Mouse (Mus musculus): ENCODE results near the gene Usp12. TPM values are rescaled to one million over a fixed set of nuclear protein-coding genes. Genes with fewer than 3 reads are reported as not detected.

Gene Usp12
- total RNA-seq, 2 experiments from 2014 or later, result 59.6 to 60.6 TPM

- no peak for DNase-seq (ENCODE audit: low spot score in 2 of 2)
Observed at GRCm38 (mm10) chr5:146700099-146700498, 94.7 kb downstream of the Usp12 start.

DNA sequence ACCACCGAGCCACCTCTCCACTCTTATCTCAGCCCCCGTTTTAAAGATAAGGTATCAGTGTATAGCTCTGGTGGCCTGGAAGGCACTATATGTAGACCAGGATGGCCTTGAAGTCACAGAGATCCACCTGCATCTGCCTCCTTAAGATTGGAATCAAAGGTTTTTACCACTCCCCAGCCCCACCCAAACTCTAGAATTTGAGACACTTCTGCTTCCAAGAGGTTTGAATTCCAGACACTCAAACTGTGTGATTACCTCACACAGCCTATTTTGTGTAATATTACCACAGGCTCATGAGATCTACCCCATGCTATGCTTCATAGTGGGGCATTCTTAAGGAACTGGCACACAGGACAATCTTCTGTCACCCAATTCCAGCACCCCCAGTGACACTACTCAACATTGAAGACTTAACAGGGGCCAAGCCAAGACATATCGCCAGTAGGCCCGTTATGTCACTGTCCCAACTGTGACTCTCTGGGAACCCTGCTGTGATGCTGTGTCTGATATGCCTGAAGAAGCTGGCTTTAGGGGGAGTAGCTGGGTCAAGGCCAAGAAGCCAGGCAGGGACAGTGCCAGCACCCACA is 95.3 kb downstream of the Usp12 start:
- DNase-seq (ENCODE audit: low spot score in 2 of 2), result no peak

DNA sequence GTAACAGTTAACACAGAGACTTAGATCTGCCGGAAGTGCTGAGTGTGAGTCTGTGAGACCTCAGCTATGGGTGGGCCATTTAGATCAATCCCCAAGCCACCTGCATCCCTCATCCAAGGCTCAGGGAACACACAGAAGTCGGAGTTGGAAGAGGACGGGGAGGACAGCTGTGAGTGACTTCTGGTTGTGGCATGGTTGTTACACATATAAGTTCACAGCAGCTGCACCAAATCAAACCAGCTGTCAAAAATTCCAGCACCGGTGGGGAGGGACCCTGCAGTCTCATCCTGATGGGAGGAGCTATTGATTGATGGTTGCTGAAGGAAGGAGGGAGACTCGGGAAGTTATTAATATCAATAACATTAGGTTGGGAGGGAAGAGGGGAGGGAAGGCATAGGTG is 99.3 kb downstream of the Usp12 start:
- no peak for DNase-seq (ENCODE audit: low spot score in 2 of 2)

DNA sequence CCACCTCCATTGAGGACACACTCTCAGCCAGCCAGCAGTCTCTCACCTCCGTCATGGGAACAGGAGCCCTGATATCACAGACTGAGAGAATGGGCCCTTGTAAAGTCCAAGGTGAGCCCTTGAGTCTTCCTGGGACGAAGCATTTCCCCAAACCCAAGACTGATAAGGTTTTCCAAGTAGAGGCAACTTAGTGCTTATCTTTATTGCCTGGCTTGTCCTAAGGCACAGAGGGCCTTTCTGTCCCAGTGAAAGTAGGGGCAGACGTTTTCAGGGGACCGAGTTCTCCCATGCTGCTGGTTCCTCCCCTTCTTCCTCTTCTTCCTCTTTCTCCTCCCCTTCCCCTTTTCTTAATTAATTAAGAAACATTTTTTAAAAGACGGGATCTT is 101.8 kb downstream of the Usp12 start:
- no peak for DNase-seq (ENCODE audit: low spot score in 2 of 2)

- DNase-seq (ENCODE audit: low spot score in 2 of 2), result peak; percentile 58 to 77
Observed at GRCm38 (mm10) chr5:146692361-146692975, 102.3 kb downstream of the Usp12 start.

- no peak for DNase-seq (ENCODE audit: low spot score in 2 of 2)
Observed at GRCm38 (mm10) chr5:146691745-146692144, 103.1 kb downstream of the Usp12 start.

DNA sequence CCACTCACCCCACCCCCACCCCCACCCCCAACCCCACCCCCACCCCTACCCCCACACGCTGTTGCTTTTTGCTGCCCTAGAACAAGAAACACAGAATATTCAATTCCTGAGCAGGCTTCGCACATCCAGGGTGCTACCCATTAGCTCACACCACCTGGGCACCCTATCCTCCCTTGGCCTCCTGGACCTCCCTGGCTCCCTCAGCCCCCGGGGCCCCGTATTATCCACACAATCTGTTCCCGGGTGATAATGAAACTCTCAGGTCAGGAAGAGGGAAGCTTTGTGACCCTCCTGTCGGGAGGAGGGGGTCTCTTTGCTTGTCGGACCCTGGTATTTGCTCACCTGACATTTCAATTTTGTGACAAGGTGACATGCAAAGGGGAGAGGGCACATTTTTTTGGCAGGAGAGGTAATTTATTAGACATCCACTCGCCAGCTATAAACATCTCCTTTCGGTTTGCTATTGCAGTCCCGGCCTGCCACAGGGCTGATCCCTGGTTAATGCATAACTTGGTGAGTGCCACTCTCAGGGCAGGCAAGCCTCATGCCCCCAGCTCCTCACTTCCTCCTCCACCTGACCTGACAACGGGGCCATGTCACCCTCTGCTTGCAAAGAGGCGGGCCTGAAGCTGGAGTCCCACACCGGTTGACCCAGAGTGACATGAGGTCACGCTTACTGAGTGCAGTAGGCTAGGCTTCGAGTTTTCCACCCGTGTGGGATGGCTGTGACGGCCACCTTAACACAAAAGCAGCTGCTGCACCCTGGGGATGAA is 107.1 kb downstream of the Usp12 start:
- no peak for DNase-seq (ENCODE audit: low spot score in 2 of 2)

- no peak for DNase-seq (ENCODE audit: low spot score in 2 of 2)
Observed at GRCm38 (mm10) chr5:146686954-146687353, 107.9 kb downstream of the Usp12 start.

Other genes with a start within 250 kb of the Usp12 start
- not detected for gene Gm3415, start 238.9 kb downstream of the Usp12 start, total RNA-seq (2021)
- gene Gpr12, start 209.8 kb downstream of the Usp12 start, total RNA-seq (2021), result 10 to 100 TPM; 37.2 to 47.1 TPM
- gene Rpl21, start 37.9 kb upstream of the Usp12 start, total RNA-seq (2021), result 100 to 1,000 TPM; 204 to 212 TPM
- 10 to 100 TPM; 22.6 to 25.5 TPM for gene Rasl11a, start 50.1 kb upstream of the Usp12 start, total RNA-seq (2021)
- 10 to 100 TPM; 23.5 to 26.5 TPM for gene Gtf3a, start 153.7 kb upstream of the Usp12 start, total RNA-seq (2021)
- gene Mtif3, start 168.8 kb upstream of the Usp12 start, total RNA-seq (2021), result 10 to 100 TPM; 18.1 to 19.3 TPM